Mouse (Mus musculus) 3134 (cell line): ENCODE measurements around the gene Celf1.

Experiments used
- DNase-seq: peaks from one replicate; pipeline ENCODE4 v3.0.0-alpha.2; 2011; ENCODE audit warnings: low spot score; ENCODE audit not compliant: insufficient read length; ENCODE audit errors: extremely low read depth

Celf1 gene

DNA sequence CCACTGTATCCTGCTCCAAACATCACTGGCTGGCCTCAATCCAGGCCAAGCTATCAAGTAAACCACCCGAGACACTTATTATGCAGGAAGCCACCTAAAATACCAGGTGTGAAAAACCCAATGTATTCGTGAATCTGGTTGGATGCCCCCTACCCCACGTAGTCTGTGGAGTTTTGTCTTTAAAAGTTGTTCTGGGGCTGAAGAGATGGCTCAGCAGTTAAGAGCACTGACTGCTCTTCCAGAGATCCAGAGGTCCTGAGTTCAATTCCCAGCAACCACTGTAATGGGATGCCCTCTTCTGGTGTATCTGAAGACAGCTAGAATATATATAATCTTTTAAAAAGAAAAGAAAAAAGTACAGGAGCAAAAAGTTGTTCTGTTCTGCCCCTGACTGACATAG is 1.8 kb upstream of the Celf1 start:
- no peak for DNase-seq

GRCm38 (mm10) chr2:90939750-90940149 is 432 bp upstream of the Celf1 start:
- no peak for DNase-seq

DNA sequence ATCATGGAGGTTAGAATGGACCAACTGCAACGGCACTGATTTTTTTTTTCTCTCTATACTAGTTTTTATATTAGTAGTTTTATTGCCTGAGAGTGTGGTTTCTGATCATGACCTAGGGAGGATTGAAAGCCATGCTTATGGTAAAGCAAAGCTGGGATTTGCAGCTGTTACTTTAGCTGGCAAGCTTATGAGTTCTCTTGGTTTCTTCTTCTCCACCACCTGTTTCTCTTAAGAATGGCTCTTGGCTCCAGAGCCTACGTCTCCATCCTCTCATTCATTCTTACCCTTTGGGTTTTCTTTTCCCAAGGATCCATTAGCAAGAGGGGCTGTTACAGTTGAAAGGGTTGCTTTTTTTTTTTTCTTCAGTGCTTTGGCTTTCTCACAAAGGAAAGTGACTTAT is 1.6 kb downstream of the Celf1 start:
- DNase-seq, result no peak

DNA sequence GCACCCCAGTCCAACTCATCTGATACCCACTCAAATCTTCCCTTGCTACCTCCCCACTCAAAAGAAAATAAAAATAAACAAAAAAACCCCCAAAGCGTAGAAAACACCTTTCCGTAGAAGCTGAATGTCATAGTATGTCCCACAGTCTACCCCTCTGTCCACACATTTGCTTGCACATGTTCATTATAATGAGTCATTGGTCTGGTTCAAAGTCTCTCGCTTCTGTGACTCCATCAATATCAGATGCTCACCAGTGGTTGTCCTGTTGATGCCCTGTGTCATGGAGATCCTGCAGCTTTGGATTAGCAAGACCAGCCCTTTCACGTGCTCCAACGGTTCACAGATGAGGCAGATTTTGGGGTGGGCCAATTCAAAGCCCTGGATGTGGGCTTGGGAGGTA is 10.0 kb downstream of the Celf1 start:
- no peak for DNase-seq

DNA sequence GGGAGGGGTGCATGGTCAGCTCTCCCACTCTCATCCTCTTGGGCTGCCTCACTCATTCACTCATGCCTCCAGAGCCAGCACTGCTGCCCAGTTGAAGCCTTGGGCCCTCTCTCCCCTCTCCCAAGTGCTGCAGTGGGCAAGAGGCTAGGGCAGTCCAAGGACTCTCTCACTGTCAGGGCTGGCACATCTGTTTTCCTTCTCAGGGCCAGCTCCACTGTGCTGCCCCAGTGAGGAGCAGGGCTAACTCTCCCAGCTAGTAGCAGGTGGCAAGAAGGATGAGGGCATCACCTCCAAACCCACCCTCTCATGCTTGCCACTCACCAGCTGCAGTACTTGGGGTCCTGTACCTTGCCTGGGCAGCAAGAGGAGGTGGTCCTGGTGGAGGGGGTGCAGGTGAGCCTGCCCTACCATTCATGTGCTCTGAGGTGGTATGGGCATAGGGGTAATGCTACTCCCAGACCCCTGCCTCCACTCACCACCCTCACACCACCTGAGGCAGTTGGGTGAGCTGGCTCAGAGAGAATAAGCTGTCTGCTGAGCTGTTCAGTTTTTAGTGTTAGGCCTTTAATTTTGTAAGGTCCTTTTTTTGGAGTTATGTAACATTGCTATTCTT is 10.5 kb downstream of the Celf1 start:
- no peak for DNase-seq

DNA sequence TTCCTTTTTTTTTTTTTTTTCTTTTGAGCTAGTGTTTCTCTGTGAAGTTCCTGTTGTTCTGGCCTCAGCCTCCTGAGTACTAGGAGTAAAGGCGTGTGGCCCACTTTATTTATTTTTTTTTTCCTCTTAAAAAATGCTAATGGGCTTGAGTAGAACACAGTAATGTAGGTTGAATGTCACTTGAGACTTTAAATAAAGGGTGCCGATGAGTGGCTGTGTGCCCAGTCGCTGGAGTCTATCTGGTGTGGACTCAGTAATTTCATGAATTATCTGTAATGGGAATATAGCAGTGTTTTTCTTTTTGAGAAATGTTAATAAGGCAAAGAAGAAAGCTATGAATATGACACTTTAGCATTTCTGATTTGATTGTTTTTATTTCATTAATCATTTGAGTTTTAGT is 13.3 kb downstream of the Celf1 start:
- DNase-seq, result no peak

GRCm38 (mm10) chr2:90956053-90956452 is 15.9 kb downstream of the Celf1 start:
- DNase-seq, result no peak

- no peak for DNase-seq
Observed at GRCm38 (mm10) chr2:90958856-90959255, 18.7 kb downstream of the Celf1 start.

DNA sequence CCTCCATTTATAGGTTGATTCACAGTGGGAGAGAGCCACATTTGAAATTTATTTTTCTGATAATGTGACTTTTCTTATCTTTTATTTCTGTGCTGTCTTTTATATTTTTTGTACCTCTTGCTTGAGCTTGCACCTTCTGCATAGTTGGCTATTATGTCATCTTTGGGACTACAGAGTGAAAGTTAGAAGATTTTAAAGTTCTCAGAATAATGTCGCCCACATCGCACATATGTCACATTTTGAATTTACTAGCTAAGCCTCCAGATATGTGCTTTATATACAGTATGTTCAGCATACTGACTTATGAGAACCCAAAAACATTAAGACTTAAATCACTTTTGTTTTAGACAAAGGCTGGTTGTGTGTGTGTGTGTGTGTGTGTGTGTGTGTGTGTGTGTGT is 19.8 kb downstream of the Celf1 start:
- no peak for DNase-seq

GRCm38 (mm10) chr2:90963304-90963703 is 23.1 kb downstream of the Celf1 start:
- DNase-seq, result no peak

- no peak for DNase-seq
Observed at GRCm38 (mm10) chr2:90964811-90965465, 24.8 kb downstream of the Celf1 start.

DNA sequence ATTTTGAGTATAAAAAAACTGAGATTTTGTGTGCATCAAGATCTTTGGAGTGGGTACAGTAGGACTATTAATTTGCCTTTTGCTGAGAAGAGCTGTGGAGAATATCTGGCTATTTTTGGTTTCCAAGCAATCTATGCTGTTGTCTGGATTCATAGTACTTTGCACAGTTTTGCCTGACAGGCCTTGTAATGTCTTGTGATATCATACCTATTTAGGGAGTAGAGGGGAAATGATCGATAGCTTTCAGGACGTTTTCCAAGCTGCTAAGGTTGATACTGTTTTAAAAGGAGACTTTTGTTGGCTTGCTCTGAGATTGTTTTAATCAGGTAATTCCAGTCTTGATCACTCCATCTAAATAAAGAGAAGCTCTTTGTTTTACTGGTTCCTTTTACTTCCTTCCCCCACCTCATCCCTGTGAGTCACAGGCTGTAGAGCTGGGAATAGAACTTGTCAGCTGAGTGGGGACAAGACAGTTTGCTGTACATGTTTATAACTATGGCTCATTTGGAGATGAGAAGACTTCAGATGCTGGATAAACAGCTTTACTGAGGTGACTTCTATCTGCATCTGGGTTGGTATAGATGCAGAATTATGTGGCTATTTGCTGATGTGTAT is 25.4 kb downstream of the Celf1 start:
- DNase-seq, result no peak

- DNase-seq, result no peak
Observed at GRCm38 (mm10) chr2:90970606-90971005, 30.4 kb downstream of the Celf1 start.

- no peak for DNase-seq
Observed at GRCm38 (mm10) chr2:90974101-90974500, 33.9 kb downstream of the Celf1 start.

DNA sequence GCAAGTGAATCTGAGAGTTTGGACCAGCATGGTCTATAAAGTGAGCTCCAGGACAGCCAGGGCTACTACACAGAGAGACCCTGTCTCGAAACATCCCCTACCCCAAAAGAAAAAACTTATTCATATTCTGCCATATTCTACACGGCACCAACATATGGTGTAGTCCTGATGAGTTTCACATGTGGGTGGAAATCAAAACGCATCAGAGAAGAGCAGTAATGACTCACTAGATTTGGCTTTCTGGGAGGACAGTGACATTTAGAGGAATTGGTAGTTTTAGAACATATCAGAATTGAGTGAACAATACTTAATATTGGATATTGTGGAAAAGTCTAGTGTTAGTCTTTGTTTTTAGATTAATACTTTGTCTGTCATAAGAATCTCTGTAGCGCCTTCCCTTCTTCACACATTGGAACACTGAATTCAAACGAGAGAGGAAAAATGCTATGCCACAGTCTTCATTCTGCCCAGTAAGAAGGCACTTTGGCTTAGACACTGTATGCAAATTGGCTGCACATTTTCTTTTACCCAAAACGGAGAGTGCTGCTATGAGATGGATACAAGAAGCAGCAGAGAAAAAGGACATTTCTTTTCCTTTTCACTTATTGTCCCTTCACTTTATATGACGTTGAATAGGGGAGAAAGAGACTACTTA is 35.1 kb downstream of the Celf1 start:
- DNase-seq, result no peak

DNA sequence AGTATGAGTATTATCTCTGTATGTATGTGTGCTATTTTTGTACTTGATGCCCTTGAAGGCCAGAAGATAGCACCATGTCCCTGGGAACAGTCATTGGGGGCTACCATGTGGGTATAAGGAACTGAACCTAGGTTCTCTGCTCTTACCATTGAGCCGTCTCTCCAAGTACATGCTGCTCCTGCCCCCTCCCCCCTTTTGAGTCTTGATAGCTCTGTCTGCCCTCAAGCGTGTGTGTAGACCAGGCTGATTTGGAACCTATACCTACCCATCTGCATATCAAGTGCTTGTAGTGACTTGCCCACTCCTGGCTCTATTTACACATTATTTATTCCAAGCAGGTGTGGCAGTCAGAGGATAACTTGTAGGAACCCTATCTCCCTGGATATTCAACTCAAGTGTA is 36.4 kb downstream of the Celf1 start:
- DNase-seq, result no peak

DNA sequence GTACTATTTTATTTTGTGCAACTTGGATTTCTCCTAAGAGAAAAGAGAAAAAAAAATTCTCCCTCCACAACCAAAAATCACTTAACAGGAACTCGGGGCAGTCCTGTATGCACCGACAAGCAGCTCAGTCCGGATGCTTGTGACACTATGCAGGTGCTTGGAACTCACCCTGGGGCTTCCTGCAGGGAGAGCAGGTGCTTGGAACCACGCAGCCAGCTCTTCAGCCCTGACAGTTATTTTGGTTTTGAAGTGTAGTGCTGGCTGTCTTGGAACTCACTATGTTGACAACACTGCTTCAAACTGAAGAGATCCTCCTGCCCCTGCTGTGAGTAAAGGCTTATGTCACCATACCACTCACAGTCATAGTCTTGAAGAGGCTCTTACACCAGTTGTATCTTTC is 37.1 kb downstream of the Celf1 start:
- no peak for DNase-seq

DNA sequence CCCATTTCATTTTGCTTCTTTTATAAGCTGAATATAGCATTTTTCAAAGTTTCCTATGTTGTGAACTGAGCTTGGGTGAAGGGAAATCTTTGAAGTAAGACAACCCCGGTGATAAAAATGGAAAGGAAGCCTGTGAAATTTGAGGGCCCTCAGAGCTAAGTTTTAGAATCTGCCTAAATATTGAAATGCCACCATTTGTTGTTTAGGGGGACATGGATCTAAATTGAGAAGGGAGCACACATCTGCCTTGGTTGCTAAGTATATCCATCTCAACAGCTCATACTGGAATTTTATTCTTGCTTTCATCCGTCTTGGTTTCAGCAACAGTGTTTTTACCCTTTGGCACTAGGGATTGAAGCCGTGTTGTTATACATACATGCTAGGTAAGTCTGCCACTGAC is 45.9 kb downstream of the Celf1 start:
- DNase-seq, result no peak

- no peak for DNase-seq
Observed at GRCm38 (mm10) chr2:91008536-91008935, 68.4 kb downstream of the Celf1 start.

DNA sequence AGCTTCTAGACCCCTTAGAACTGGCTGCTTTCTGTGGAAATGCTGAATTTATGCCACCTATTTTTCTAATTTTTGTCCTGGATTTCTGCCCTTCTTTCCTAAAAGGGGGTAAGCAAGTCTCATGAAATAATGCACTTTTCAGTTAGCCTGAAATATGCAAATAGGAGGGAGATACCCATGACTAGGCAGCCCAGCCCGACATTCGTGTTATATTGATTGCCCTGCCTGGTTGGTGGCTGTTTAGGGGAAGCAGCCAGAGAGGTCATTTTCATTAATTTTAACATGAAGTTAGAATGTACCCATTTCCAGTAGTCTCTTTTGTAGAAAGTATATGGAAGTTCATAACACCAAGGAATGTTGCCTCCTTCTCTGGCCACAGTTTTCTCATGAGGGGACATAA is 73.7 kb downstream of the Celf1 start:
- DNase-seq, result no peak

GRCm38 (mm10) chr2:91015386-91015785 is 75.2 kb downstream of the Celf1 start:
- no peak for DNase-seq
